Mouse (Mus musculus) induced T-regulatory cell, adult 2 months (primary cell): ENCODE measurements at regions not wholly inside any gene's neighbourhood (a gene's known extent, or its start where the extent isn't known, plus 50 kb on each side); places are given as distances from the start of the nearest gene placed in this dataset.

Source experiments
- DNase-seq: peaks from one replicate; pipeline ENCODE4 v3.0.0-alpha.2; 2012; ENCODE audit warnings: low read depth

GRCm38 (mm10) chr7:72592110-72592509, 285.7 kb upstream of the Mctp2 start:
- DNase-seq = no peak

GRCm38 (mm10) chr7:72592649-72593048, 286.2 kb upstream of the Mctp2 start:
- DNase-seq = no peak

GRCm38 (mm10) chr7:72593259-72593658, 286.9 kb upstream of the Mctp2 start:
- DNase-seq = no peak

- DNase-seq = no peak
Measured at GRCm38 (mm10) chr7:72594741-72595140, 288.3 kb upstream of the Mctp2 start.

GRCm38 (mm10) chr7:72596985-72597384, 290.6 kb upstream of the Mctp2 start:
- no peak for DNase-seq

- DNase-seq = no peak
Measured at GRCm38 (mm10) chr7:72601933-72602332, 295.5 kb upstream of the Mctp2 start.

GRCm38 (mm10) chr7:72609791-72610190, 303.4 kb upstream of the Mctp2 start:
- no peak for DNase-seq

- no peak for DNase-seq
Measured at GRCm38 (mm10) chr7:72615232-72615631, 308.8 kb upstream of the Mctp2 start.

- DNase-seq = no peak
Measured at GRCm38 (mm10) chr7:72627369-72627768, 321.0 kb upstream of the Mctp2 start.

- DNase-seq = no peak
Measured at GRCm38 (mm10) chr7:72639566-72639965, 333.2 kb upstream of the Mctp2 start.

- no peak for DNase-seq
Measured at GRCm38 (mm10) chr7:72675018-72675417, 368.6 kb upstream of the Mctp2 start.

GRCm38 (mm10) chr7:72685803-72686202, 379.4 kb upstream of the Mctp2 start:
- DNase-seq = no peak

GRCm38 (mm10) chr7:72687356-72687755, 380.9 kb upstream of the Mctp2 start:
- no peak for DNase-seq

GRCm38 (mm10) chr7:72691396-72691795, 385.0 kb upstream of the Mctp2 start:
- DNase-seq = no peak

GRCm38 (mm10) chr7:72691859-72692258, 385.5 kb upstream of the Mctp2 start:
- no peak for DNase-seq

- DNase-seq = no peak
Measured at GRCm38 (mm10) chr7:72696736-72697135, 390.3 kb upstream of the Mctp2 start.

GRCm38 (mm10) chr7:72703652-72704341, 397.4 kb upstream of the Mctp2 start:
- no peak for DNase-seq

- no peak for DNase-seq
Measured at GRCm38 (mm10) chr7:72711193-72712131, 405.1 kb upstream of the Mctp2 start.

GRCm38 (mm10) chr7:72715401-72715800, 409.0 kb upstream of the Mctp2 start:
- no peak for DNase-seq

GRCm38 (mm10) chr7:72716051-72716450, 409.6 kb upstream of the Mctp2 start:
- DNase-seq = no peak

- no peak for DNase-seq
Measured at GRCm38 (mm10) chr7:72726214-72726854, 419.9 kb upstream of the Mctp2 start.

- DNase-seq = no peak
Measured at GRCm38 (mm10) chr7:72737792-72738191, 431.4 kb upstream of the Mctp2 start.
